Mouse (Mus musculus) hindbrain, embryonic 10.5 days (tissue): ENCODE results near the gene Atxn7l3. TPM values are rescaled to one million over a fixed set of nuclear protein-coding genes. Genes with fewer than 3 reads are reported as not detected.

Experiments
- DNase-seq: peaks from one replicate; pipeline ENCODE4 v3.0.0-alpha.2; 2017; ENCODE audit warnings: low spot score
- H3K27ac ChIP-seq: fragments of 300-500 bp; sonication (generic); 2 replicates; pipeline ENCODE4 v1.5.1; 2016; ENCODE audit warnings: mild to moderate bottlenecking, moderate library complexity
- H3K27me3 ChIP-seq: fragments of 300-500 bp; sonication (generic); 2 replicates; pipeline ENCODE4 v1.6.1; 2016; ENCODE audit warnings: mild to moderate bottlenecking; ENCODE audit not compliant: poor library complexity, insufficient read depth, severe bottlenecking
- H3K36me3 ChIP-seq: fragments of 300-500 bp; sonication (generic); 2 replicates; pipeline ENCODE4 v1.6.1; 2016; ENCODE audit warnings: mild to moderate bottlenecking, moderate library complexity
- H3K4me1 ChIP-seq: fragments of 300-500 bp; sonication (generic); replicated peaks from 2 replicates; pipeline ENCODE4 v1.6.1; 2016; ENCODE audit warnings: mild to moderate bottlenecking
- H3K4me3 ChIP-seq: fragments of 300-500 bp; sonication (generic); 2 replicates; pipeline ENCODE4 v1.5.1; 2016; ENCODE audit warnings: mild to moderate bottlenecking, moderate library complexity
- H3K9me3 ChIP-seq: fragments of 300-500 bp; sonication (generic); 2 replicates; pipeline ENCODE4 v1.6.1; 2016; ENCODE audit warnings: mild to moderate bottlenecking, moderate library complexity
- WGBS: fragments of 180-500 bp; shearing (Covaris S2); methylation state at CpG from one replicate; pipeline ENCODE4 v1.1.7; 2016; 5-methylcytosine and 5-hydroxymethylcytosine counted together
- polyA plus RNA-seq: library from polyadenylated mRNA; unstranded; fragments of >200 nt; fragmentation: Nextera tagmentation; extraction: Ambion mirVana; gene quantifications from 2 replicates; pipeline ENCODE4 v1.2.1, GENCODE M21; 2016

Gene Atxn7l3
- polyA plus RNA-seq, 1 experiment from 2014 or later = 18.7 TPM

- H3K4me3 ChIP-seq = no peak overlapping the region
- H3K27me3 ChIP-seq = peaks cover 19% of the 10 kb centered on the region
- no peaks in the 10 kb centered on the region for H3K36me3 ChIP-seq
- DNase-seq = no peak
- 0 out of 2 replicates have a peak, but pooled peaks cover 3% of the 10 kb centered on the region for H3K9me3 ChIP-seq
- H3K27ac ChIP-seq = no peak overlapping the region
- WGBS = 57% methylated on average over 5 of the region's 5 CpGs
- H3K4me1 ChIP-seq = peaks cover 20% of the 10 kb centered on the region
Measured at GRCm38 (mm10) chr11:102241874-102242273, 54.6 kb downstream of the Atxn7l3 start.

- no peak overlapping the region for H3K27ac ChIP-seq
- H3K36me3 ChIP-seq = no peaks in the 10 kb centered on the region
- WGBS = 91% methylated on average over 5 of the region's 5 CpGs
- no peak for DNase-seq
- no peak overlapping the region for H3K4me3 ChIP-seq
- H3K27me3 ChIP-seq = peaks cover 17% of the 10 kb centered on the region
- peaks cover 26% of the 10 kb centered on the region for H3K4me1 ChIP-seq
- 0 out of 2 replicates have a peak, but pooled peaks cover 3% of the 10 kb centered on the region for H3K9me3 ChIP-seq
Measured at GRCm38 (mm10) chr11:102241246-102241645, 55.2 kb downstream of the Atxn7l3 start.

- Histone ChIP-seq H3K9me3 (0 out of 2 replicates have a peak, but pooled peaks cover 3% of the 10 kb centered on the region), H3K27ac (no peak overlapping the region), H3K4me1 (peaks cover 22% of the 10 kb centered on the region), H3K36me3 (no peaks in the 10 kb centered on the region), H3K4me3 (no peak overlapping the region), H3K27me3 (peaks cover 11% of the 10 kb centered on the region)
- 85% methylated on average over 6 of the region's 6 CpGs for WGBS
- DNase-seq = no peak
Measured at GRCm38 (mm10) chr11:102240636-102241035, 55.8 kb downstream of the Atxn7l3 start.

Other genes starting within 250 kb of the Atxn7l3 start
- gene Mpp2, start 208.1 kb downstream of the Atxn7l3 start, polyA plus RNA-seq = 12.8 and 18.6 TPM in 2 replicates
- gene Ppy, start 195.3 kb downstream of the Atxn7l3 start, polyA plus RNA-seq = not detected in 2 replicates
- 0.50 and 0.97 TPM in 2 replicates for gene Pyy, start 188.8 kb downstream of the Atxn7l3 start, polyA plus RNA-seq
- gene Nags, start 151.1 kb downstream of the Atxn7l3 start, polyA plus RNA-seq = 0.10 TPM in 1 of 2 replicates, not detected in the other
- gene Tmem101, start 140.2 kb downstream of the Atxn7l3 start, polyA plus RNA-seq = 36.1 and 41.2 TPM in 2 replicates
- gene Lsm12, start 111.3 kb downstream of the Atxn7l3 start, polyA plus RNA-seq = 119 and 148 TPM in 2 replicates
- 32.3 and 37.8 TPM in 2 replicates for gene G6pc3, start 107.0 kb downstream of the Atxn7l3 start, polyA plus RNA-seq
- gene Hdac5, start 66.5 kb downstream of the Atxn7l3 start, polyA plus RNA-seq = 70.3 and 101 TPM in 2 replicates
- gene BC030867, start 47.7 kb downstream of the Atxn7l3 start, polyA plus RNA-seq = 20.9 and 28.3 TPM in 2 replicates
- gene Asb16, start 27.9 kb downstream of the Atxn7l3 start, polyA plus RNA-seq = 0.08 TPM in 1 of 2 replicates, not detected in the other
- 52.3 and 69.6 TPM in 2 replicates for gene Tmub2, start 11.7 kb downstream of the Atxn7l3 start, polyA plus RNA-seq
- gene Ubtf, start 23.1 kb upstream of the Atxn7l3 start, polyA plus RNA-seq = 82.6 and 91.7 TPM in 2 replicates
- 35.8 and 38.0 TPM in 2 replicates for gene Slc4a1, start 69.6 kb upstream of the Atxn7l3 start, polyA plus RNA-seq
- 23.5 and 57.0 TPM in 2 replicates for gene Rundc3a, start 96.8 kb upstream of the Atxn7l3 start, polyA plus RNA-seq
- 236 TPM in 2 replicates for gene Slc25a39, start 111.3 kb upstream of the Atxn7l3 start, polyA plus RNA-seq
- gene Grn, start 133.7 kb upstream of the Atxn7l3 start, polyA plus RNA-seq = 76.8 and 88.9 TPM in 2 replicates
- 5.2 and 8.3 TPM in 2 replicates for gene Fam171a2, start 151.1 kb upstream of the Atxn7l3 start, polyA plus RNA-seq
- gene Itga2b, start 173.5 kb upstream of the Atxn7l3 start, polyA plus RNA-seq = 5.6 and 8.3 TPM in 2 replicates